Mouse (Mus musculus) gastrocnemius, postnatal 4 days (tissue): ENCODE measurements around the gene Ecm2. TPM values are rescaled to one million over a fixed set of nuclear protein-coding genes. Genes with fewer than 3 reads are reported as not detected.

Source experiments
- DNase-seq, 2 experiments: peaks; one replicate each; pipeline ENCODE4 v3.0.0; 2021 to 2022; ENCODE audit warnings: low spot score in 2 of 2, mixed read lengths in 2 of 2
- total RNA-seq, 2 experiments: library from RNA; stranded (reverse); gene quantifications; 2 replicates each; pipeline ENCODE4 v1.2.3; 2021

Ecm2 gene
- total RNA-seq, 2 experiments from 2014 or later = 11.7 to 14.8 TPM

DNA sequence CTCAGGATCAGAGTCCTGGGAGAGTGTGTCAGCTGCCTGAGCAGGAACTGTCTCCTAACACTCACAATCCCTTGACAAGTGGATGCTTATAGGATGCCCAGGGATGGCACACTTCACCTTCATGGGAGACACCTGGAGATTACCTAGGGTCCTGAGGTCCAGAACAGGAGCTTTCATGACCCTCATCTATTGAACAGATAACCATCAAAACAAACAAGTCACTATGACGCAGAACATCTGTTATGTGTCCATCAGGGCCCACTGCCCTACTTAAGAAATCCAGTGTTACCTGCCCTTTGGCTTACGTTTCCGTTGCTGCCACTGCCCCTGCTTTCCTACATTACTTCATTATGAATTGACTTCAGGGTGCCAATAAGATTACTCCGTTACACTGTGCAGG lies 1.2 kb downstream of the Ecm2 start:
- DNase-seq = no peak

DNA sequence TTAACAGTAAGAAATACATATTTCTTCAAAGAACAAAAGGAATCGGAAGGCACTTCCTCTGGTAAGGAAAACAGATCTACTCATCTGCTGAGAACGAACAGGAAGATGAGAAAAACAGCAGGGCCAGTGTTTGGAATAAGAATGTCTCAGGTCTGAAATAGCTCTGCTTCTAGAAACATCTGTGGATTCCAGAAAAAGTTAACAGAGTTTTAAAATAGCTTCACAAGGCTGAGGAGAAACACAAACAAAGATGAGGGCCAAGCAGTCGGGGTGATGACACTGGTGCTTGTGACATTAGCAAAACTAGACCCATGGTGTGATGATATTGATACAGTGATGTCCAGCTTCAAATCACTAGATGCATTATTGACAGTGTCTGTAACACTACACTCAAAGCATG lies 2.6 kb downstream of the Ecm2 start:
- DNase-seq = no peak

DNA sequence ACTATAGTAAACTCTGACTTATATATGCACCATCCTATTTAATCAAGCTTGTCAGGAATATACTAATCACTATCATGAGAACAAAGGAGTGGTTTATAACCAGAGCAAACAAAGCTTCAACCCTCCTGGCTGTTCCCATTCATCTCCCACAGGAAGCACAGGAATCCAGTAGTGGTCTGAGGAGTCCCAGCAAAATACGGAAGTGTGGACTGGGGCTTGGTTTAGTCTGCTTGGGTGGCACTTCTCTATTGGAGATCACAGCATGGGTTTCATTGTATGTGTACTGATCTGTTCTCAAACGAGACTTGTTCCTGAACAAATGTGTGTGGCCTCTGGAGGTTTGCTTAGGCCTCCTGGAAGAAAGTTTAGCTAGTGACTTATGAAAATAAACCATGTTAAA lies 14.2 kb downstream of the Ecm2 start:
- DNase-seq = no peak

DNA sequence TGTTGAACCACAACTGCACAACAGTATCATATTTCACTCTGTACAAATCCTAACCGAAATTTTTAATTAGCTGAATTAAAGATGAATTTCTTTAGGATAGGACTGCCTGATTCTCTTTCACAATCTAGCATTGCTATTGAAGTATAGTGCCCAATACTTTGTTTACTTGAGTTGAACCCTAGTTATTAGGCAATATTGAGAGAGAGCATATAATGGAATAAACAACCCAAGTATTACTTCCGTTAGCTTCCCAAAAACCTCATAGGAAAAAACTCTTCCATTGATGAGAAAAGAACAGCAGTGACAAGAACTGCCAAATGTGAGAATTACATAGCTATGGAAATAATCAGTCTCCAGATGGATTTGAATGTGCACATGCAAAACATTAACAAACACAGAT lies 21.6 kb downstream of the Ecm2 start:
- DNase-seq = no peak

DNA sequence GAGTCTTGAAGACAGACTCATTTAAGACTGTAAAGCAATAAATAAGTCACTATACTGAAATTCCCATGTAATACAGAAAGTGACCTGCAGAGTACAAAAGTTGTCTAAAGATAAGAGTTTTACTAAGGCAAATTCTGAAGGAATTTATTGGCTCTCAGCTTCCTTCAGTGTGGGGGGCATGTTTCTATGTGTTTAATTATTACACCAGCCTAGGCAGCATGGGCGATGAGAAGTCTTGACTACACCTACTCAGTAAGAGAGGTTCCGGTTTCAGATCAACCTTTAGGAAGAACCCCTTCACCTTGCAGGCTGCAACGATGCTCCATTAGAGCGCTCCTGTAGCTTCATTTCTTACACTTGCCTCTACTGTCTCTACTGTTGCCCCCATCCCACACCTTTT lies 26.0 kb downstream of the Ecm2 start:
- DNase-seq = no peak

DNA sequence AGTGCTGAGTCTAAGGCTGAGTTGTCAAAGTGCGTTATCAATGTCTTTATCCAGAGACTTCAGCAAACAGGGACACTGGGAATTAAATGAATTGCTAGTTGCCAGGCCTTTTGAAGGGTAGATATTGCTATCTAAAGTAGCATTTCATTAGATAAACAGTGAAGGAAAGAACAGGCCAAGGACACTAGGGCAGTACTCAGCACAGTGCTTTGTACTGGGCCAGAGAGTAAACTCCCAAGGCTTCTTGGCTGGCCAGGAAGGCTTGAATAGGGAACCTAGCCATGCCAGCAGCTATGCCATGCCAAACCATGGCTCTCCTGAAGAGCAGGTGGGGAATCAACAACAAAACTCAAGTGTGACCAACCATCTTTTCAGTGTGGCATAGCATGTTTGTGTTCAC lies 32.3 kb downstream of the Ecm2 start:
- DNase-seq = no peak

DNA sequence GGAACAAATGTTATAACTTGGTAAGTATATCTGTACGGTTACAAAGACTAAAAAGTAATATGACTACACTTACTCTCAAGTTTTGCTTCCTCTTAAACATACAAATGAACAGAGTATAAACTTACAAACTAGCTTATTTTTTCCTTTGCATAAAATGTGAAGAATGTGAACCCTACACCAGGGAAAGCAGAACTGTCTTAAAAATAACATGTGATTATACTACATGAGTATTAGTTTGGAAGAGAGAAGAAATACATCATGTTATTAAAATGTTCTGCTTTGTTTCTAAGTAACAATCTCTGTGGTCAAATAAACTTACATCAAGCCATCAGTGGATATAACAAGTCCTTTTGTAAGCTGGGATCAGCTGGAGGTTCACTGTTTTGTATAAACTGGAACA lies 34.1 kb downstream of the Ecm2 start:
- no peak for DNase-seq

DNA sequence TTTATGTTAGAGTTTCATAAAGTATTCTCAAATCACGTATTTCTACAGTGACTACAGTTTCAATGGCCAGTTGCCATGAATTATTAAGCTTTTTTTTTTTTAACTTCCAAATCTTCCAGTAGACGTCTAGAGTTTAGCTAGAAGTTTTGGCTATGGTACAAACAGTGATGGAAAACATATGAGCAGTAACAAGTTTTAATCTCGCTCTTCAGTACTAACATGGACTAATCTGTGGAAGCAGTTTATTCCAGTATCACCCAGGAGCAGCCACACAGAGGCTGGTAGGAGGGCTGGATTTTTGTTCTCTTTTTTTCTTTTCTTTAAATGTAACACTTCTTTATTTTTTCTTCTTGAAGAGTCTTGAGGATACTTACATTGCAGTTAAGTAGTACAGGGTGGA lies 39.7 kb downstream of the Ecm2 start, which contains the start of gene Aspn:
Gene Aspn (plus strand): TSS at position 165 of the 400 bp plus-strand sequence.
- DNase-seq = no peak

DNA sequence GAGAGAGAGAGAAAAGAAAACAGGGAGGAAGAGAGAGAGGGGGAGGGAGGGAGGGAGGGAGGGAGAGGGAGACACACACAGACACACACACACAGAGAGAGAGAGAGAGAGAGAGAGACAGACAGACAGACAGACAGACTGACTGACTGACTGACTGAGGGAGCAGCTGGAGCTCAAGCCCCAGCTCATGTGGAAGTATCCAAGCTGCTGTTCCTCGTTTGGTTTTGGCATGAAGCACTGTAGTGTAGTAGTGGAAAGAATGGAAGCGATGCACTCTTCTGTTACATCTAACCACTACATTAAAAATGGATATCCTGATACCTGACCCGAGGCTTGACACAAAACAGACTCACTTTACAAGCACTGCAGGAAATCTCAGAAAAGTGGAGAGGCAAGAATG lies 41.0 kb downstream of the Ecm2 start:
- DNase-seq = no peak

DNA sequence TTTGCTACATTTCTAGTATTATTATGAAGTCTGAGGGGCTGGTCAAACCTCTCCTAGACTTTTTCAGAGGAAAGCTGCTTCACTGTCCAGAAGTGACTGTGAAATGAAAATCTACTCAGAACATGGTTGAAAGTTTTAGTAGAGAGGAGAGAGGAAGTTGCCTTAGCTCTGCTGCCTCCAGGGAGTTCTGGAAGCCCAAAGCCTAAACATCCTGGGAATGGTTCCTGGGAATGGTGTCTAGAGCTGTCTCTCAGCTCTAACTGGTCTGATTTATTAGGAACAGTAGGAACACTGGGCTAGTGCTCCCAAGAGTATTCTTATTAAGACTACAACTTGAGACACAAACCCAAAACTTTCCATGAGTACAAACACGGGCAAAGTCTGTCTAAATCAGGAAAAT lies 41.9 kb downstream of the Ecm2 start:
- no peak for DNase-seq

DNA sequence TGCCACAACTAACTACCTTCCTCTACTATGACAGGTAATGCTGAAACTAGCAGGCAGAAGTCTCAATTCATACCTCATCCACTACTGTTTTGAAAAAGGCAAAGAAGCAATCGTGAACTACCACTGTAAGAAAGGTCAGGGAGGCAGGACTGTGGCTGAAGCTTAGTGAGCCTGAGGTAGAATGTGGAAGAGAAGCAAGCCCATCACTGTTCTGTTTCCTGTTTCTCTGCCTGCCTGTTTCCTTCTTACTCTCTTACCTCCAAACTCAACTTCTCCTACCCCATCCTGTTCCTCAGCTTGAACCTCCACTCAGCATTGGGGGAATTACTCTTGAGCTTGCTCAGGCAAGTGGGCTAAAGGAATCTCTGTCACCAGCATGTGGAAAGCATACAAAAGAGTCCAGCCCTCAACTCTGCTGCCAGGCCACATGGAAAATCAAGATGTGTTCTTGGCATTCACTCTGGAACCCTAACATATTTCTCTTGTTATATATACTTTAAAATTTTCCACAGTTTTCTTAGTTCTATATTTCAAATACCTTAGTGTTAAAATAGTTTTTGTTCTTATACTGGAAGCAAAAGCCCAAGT lies 43.0 kb downstream of the Ecm2 start:
- DNase-seq = no peak

DNA sequence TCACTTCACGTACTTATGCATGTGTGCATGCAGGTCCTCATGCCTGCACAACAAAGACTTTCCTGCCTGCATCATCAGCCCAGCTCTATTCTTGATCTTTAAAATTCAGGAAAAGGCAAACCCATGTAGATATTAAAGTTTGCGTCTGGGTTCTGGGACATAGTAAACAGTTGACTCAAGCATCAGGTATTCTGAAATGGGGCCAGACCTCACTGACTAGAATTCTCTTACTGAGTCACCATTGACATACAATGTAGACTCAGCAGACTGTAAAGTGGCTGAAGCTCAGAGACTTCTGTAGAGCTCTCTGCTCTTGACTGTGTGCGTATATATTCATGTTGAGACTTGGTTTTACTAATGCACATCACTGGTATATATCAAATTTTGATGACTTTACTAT lies 45.0 kb downstream of the Ecm2 start:
- DNase-seq = no peak

DNA sequence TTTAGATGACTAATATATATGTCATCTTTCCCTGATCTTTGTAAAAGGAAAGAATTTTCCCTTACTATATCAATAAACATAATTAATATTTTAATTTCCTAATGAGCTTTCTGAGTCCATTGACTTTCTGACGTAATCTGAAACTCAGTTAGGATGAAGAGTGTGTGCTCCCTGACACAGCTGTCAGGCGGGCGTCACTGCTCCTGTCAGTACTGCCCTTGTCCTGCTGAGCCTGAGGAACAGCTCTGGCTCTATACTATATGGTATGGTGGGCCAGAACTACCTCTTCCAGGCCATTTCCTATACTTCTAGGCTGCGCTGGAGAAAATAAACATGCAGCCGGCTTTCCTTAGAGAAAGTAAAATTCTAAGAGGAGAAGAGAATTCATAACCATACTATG lies 49.9 kb downstream of the Ecm2 start:
- no peak for DNase-seq

DNA sequence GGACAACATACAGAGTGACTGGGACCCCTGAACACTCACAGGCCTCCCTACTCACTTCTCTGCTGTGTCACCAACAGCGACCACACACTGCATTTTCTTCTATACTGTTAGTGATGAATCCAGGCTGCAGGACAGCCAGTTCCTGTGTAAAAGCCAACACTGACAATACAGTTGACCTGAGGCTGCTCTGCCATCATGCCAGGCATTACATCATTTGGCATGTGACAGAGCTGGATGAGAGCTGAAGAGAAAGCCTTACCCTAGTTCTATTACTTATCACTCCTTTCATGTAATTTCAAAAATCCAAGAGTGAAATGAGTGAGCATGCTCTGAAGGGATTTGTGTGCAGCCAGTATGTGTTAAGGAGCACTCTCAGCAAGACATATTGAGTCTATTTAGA lies 51.6 kb downstream of the Ecm2 start:
- no peak for DNase-seq

DNA sequence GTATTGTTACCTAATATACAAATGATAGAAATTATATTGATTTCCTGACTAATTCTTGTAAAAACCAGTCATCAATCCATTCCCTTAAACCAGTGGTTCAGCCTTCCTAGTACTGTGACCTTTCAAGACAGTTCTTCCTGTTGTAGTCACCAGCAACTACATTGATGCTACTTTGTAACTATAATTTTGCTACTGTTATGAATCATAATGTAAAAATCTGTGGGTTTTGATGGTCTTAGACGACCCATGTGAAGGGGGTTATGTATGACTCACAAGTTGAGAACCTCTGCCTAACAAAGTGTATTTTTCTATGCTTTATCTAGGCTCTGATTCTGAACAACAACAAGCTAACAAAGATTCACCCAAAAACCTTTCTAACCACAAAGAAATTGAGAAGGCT lies 52.3 kb downstream of the Ecm2 start:
- DNase-seq = no peak

DNA sequence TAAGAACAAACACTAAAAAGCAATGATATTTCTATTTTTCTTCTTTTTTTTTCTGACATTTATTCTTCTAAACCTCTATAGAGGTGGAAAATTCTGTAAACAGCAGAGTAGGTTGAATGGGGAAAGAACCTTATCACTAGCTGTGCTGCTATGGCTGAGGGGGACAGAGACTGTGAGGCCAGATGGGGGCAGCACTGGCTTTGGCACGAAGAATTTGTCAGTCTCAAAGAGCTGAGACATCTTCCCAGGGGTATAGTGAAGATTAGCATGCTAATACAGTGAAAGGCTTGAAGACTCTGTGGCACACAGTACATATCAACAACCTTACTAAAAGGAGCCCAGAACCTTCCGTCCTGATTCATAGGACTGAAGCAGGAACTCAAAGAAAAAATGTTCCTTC lies 54.6 kb downstream of the Ecm2 start:
- peak in 1 of 2 experiments; percentile 54 for DNase-seq

DNA sequence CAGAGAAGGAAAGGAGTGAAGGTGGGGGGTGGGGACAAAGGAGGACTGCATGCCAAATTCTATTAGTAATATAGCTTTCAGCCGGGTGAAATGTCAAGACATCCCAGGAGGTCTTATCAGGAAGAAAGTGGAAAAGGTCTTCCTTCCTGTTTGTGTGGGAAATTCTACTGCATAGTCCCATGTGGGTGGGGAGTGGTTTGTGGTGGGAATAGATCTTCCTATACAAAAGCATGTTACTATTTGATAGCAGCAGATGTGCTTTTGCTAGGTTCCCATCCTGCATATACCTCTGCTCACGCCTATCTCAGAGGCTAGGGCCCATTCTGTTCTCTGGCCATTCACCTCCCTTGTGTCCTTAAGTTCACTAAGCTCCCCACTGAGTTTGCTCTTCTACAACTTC lies 56.3 kb downstream of the Ecm2 start:
- DNase-seq = no peak

DNA sequence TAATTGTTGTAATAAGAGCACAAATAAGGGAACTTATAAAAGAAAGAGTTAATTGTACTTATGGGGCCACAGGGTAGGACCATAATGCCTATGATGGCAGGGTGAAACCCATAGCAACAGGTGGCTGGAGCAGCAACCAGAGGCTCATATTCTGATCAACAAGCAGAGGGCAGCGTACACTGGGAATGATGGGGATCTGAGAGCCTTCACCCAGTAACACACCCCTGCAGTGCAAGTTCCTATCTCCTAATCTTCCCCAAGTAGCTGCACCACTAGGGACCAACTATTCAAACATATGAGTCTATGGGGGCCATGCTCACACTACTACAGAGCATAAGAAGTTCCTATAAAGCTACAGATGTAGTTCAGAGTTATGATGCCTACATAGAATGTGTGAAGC lies 59.7 kb downstream of the Ecm2 start:
- DNase-seq = no peak

DNA sequence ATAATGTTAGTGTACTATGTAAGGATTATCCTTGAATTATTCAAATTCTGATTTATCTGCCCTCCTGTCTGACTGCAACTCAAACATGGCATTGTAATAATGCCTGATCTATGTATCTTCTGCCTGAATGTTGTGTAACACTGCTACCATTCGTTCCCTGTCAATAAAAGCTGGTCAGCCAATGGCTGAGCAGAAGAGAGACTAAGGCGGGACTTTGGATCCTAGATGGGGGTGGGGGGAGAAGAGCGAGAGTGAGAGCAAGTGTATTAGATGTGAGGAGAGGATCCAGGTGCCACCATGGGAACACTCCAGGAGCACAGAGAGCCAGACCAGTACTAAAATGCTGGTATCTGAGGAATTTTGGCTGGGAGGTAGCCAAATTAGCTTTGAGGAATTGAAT lies 65.8 kb downstream of the Ecm2 start:
- DNase-seq = no peak

DNA sequence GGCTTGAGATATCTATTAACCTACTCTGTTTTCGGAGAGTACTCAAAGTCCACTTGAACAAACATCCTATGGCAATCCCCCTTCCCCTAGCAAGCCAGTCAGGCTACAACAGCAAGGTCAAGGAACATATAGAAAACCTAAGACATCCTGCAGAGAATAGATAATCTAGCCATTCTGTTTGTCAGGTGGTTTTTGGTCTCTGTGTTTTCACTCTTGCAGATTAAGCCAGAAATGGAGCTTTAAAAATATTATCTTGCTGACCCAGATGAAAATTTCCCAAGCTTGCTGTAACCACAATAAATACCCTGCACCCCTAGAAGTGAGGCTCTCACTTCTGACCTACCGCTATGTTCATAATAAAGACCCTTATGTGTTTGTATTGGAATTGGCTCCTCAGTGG lies 66.8 kb downstream of the Ecm2 start:
- no peak for DNase-seq

DNA sequence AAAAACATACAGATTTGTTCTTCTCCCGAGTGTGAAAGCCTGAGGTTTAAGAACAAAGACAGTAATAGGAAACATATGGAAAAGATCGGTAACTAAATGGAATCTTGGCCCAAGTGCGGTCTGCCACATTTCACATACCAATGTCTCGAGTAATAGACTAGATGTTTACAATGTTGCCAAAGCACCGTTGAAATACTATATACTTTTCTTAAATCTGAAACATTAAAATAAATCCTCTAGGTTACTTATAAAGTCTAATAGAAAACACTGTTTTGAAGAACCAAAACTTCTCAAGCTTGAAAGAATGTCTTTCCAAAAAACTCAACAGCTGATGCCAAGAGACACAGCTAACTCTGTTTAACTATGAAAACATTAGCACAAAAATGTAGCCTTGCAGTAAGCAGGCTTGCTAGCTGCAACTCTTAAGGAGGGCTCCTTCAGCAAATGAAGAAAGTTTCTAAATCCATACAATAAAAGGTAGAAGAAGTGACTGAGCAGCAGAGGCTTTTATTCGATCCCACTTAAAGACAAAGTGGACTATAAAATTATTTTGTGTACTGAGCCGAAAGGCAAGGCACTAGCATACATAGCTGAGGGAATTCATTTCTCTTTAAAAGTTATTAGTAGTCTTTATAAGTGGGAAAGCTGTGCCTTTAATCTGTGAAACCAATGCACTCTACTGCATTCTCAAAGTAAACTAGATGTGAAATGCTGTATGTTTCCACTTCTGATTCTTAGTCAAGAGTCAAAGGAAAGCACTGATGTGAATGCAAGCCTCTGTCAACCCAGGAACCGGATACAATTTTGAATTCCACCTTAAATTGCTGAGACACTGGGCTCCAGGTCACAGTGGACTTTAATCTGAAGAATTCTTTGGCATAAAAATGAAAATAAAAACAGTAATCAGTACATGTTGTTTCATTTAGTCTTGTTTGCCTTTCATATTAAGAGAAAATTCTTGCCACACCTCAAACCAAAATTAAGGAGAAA lies 77.2 kb downstream of the Ecm2 start, which contains the start of gene Omd:
Gene Omd (plus strand): TSS at position 922 of the 990 bp plus-strand sequence.
- DNase-seq = no peak
